Mouse (Mus musculus) ovary, postnatal 14 days (tissue): ENCODE measurements around the gene Gm45021.

ENCODE experiments used
- DNase-seq: peaks from one replicate; pipeline ENCODE4 v3.0.0; 2022; ENCODE audit warnings: low spot score

Gm45021 gene

DNA sequence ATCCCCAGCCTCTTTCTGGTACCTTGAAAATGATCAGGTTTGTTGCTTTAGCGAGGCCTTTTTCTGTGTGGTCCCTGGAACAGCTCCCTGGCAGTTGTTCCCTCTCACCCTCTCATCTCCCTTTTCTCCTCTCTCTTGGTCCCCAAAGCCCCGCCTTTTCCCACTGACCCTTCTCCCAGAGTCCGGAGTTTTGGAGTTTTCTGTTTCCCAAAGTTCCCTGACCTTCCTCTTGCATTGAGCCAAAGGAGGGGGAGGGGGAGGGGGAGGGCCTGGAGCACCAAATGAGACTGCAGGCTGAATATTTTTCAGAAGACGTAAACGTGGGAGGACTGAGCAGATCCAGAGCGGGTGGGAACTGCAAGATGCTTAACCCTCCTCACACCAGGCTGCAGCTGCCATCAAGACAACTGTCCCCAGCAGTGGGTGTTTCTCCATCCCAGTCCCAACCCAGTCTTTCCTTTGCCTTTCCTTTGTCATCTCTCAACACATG lies 16.8 kb upstream of the Gm45021 start, which contains the start of gene Rarres2:
Gene Rarres2 (minus strand): TSS at position 218 of the 490 bp plus-strand sequence.
- no peak for DNase-seq

DNA sequence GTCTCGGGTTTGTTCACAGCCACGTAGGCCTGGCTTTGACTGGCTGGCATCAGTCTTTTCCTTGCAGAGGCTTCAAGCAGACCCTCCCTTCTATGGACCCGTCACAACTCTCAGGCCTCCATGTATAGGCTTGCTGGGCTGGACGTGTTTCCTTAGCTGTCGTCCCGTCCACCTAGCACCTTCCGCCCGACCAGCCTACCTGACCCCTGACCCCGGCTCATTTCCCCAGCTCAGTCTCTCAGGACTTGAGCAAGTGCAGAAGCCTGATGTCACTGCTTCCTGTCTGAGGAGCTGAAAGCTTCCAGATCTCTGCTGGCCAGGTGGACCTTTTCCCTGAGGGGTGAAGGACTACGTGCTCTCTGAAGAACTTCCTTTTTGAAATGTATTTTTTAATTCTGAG lies 16.1 kb upstream of the Gm45021 start:
- DNase-seq = no peak

DNA sequence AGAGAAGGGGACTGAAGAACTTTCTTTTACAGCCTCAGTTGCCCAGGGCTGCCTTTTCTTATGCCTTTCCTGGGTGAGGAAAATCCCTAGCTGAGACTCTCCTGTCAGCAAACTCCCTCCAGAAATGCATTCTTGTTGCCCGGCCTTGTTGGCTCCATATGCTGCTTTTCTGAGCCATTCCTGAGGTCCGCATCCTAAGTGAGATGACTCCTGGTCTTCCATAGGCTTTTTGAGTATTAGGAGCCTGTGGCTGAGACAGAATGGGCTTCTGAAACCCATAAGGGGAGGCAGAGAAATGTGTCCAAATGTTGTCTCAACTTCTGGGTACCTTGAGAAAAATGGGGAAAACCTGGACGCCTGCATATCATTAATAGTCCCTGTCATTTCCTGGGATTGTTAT lies 15.4 kb upstream of the Gm45021 start:
- DNase-seq = no peak

DNA sequence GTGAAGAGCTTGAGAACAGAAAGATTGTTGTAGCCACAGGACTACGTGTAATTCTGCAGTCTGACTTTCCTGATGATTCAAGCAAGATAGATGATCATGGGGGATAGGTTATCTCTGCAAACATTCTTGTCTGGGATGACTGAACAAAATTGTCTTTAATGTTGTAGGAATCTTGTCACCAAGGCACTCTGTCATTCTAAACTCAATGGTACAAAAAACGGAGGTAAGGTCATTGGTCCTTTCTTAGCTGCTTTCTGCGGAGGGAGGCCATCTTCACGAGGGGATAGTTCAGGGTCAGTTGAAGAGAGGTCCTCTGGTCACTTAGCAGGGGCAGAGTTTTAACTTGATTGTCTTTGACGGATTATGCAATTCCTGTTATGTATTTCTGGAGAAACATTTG lies 10.7 kb upstream of the Gm45021 start:
- DNase-seq = no peak

DNA sequence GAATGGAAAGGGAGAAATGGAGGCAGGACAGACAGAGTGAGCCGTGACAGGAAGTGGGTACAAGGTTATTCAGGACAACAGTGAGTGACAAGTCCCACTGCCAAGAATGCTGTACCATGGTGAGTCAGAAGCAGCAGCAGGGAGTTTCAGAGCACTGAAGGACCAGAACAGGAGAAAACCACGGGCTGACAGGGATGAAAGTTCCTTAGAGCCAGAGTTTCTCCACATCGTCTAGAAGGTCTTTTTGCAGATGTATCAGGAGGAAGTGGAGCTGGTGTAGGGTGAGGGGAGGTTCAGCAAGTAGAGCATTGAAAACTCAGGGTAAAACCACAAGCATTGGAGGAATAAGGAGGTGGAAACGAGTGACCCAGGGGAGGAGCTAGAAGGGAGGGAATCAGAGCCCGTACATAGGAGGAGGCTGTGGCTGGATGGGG lies 10.2 kb upstream of the Gm45021 start:
- DNase-seq = no peak

DNA sequence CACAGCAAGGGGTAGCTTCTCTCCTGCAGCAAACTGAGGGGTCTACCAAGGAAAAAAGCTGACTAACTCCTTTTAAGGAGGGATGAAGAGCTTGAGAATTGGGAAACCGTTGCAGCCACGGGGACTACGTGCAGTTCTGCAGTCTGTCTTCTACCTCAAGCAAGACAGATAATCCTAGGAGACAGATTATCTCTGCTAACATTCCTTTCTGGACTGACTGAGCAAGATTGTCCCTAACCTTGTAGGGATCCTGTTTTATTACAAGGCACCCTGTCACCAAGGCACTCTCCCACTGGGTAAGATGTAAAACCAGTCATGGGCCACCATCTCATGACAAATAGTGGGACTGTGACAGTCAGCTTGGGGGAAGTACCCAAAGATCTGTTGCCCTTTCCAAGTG lies 8.2 kb upstream of the Gm45021 start:
- DNase-seq = no peak

DNA sequence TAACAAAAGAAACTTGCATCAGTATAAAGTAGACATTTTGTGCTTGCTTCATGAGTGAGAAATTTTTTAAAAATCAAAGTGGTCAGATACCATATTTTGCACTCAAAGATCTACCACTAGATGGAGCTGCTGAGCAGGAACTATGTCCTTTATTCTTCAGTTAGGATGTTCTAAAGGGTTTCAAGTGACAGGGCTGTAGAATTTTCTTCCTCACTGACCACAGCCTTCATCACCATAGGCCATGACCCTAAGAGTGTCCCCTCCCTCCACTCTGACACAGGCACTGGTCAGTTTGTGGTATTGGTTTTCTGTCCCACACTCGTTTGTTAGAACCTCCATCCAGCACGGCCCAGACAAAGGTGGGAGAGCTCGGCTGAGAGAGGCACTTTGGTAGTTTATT lies 7.4 kb upstream of the Gm45021 start:
- peak; percentile 33 for DNase-seq

DNA sequence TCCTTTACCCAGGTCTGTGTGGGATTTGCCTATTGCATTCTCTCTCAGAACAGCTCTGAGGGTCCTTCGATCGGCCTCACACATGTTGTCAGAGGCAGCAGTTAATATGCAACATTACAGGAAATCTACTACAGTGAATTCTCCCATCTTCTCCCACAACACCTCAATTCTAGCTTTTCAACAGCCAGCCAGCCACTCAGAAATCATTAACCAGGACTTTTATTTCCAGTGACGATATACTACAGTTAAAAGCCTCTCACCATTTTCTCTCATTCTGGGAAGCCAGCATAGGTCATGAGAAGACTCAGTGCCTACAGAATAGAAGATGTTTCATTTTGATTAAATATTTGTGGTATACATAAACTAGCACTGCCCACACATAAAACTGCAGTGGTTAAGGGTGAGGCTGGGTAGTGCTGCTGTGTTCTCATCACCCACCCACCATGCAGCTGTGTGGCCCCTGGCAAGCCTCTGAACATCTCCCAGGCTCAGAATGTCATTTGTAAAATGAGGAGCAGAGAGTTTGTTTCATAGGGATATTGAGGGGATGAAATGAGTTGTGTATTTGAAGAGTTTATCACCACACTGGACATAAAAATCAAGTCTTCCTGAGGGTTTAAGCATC lies 1.9 kb downstream of the Gm45021 start:
- no peak for DNase-seq

DNA sequence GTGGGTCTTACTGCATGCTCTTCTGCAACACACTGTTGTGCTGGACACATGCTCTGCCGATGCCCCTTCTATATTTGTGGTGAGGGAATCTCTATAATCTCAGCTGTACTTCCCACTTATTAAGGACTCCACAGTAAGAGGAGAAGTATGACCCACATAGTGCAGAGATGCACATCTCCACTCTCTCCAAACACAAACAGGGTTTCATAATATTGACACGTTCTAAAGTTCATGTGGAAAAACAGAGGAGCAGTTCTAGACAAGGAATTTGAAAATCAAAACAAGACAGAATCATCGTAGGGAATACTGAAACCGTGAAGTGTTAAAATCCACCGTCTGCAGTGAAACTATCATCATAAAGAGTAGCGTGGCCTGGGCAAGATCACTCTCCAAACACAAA lies 2.5 kb downstream of the Gm45021 start:
- DNase-seq = no peak

DNA sequence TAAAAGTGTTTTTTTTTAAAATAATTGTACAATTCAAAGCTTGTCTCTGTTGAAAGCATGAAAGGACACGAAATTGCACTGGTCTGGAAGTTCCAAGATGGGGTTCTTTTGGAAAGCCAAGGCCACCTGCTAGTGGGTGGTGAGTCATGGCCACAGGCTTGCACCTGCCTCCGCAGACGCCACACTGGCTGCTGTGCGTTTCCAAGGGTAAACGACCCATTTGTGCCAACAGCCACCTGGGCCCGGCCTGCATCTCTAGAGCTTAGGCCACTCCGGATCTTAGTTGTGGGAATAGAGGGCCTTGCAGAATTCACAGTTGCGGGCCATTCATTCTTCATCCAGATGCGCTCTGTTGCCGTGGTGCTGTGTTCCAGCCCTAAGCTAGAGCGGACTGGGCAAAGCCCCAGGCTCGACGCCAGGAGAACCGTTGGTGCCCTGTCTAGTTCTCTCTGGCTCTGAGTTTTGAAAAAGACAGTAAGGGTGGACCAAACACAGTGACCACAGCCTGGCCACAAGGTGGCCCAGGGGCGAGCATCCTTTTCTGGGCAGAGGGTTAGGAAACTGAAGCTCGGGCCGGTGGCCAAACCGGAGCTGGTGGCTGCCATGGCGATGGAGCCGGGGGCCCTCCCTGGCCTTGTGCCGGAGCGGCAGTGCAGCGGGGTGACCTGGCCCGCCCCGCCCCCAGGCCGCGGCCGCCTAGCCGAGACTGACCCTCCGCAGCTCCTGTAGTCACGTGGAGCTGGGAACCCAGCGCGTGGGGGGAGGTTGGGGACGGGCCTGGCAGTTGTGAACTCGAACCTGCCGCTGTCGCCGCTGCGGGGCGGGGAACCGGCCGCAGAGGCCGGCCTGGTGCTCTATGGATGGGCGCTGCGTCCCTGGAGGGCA lies 4.0 kb downstream of the Gm45021 start, which contains the start of the genes Repin1 and Gm44965:
Gene Repin1 (plus strand): TSS at position 726 of the 885 bp plus-strand sequence.
Gene Gm44965 (plus strand): TSS at position 784 of the 885 bp plus-strand sequence.
- DNase-seq = peak; percentile 95

DNA sequence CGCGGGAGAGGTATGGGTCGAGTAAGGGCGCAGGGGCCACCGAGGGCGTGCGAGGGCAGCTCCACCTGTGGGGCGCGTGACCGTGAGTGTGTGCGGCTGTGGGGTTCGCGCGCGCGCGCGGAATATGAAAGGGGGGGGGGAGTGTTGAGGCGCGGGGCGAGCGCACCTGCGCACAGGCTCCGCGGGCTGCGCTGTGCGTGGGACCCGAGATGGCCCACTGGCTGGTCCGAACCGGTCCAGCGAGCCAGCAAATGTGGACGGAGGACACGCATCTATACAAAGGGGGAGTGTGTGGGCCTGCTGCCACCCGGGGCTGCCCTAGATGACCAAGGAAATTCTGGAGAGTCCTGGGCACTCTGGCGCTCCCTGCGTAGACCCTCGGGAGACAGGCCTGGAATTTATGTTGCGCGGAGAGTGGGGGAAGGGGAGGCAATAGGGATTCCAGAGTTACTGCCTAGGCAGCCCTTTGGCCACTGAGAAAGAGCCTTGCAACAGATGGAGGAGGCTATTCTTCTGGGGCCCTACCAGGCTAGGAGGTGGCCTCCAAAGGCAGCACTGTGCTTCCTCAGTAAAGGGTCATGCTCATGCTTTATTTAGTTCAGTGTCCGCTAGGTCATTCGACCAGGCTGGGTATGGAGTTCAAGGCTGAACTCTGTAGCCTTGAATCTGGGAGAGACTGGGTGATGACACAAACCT lies 4.8 kb downstream of the Gm45021 start:
- peak; percentile 28 for DNase-seq

DNA sequence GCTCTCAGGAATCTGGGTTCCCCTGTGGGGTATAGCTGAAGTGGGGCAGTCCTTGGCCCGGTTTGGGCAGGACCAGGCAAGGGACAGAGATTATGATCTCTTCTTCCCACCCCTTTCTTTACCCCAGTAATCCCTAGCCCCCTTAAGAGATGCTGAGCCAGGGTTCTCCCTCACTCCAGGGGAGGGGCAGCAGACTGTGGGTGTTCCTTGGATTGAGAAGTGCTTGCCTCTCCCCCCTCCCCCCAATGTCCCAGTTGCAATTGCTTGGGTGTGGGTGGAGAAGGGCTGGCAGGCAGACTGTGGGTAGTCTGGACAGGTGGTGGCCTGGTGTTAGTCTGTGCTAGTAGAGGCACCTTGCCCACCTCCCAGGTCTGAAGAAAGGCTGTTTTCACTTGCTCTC lies 5.9 kb downstream of the Gm45021 start:
- DNase-seq = no peak

DNA sequence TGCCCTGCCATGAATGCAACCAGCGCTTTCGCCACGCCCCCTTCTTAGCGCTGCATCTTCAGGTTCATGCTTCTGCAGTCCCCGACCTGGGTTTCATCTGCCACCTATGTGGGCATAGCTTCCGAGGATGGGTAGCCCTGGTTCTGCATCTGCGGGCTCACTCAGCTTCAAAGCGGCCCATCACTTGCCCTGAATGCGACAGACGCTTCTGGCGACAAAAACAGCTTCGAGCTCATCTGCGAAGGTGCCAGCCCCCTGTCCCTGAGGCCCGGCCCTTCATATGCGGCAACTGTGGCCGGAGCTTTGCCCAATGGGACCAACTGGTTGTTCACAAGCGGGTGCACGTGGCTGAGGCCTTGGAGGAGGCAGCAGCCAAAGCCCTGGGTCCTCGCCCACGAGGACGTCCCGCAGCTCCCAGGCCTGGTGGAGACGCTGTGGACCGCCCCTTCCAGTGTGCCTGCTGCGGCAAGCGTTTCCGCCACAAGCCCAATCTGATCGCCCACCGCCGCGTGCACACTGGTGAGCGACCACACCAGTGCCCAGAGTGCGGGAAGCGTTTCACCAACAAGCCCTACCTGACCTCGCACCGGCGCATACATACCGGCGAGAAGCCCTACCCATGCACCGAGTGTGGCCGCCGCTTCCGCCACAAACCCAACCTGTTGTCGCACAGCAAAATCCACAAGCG lies 7.3 kb downstream of the Gm45021 start:
- DNase-seq = no peak

DNA sequence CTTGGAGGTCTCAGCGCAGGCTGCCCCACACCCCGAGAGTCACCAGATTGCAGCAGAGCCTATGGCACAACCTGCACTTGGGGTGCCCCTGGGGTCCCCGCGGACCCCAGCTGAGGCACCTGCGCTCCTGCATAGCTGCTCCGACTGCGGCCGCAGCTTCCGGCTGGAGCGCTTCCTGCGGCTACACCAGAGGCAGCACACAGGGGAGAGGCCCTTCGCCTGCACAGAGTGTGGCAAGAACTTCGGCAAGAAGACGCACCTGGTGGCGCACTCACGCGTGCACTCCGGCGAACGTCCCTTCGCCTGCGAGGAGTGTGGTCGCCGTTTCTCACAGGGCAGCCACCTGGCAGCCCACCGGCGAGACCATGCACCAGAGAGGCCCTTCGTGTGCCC lies 7.8 kb downstream of the Gm45021 start:
- no peak for DNase-seq

DNA sequence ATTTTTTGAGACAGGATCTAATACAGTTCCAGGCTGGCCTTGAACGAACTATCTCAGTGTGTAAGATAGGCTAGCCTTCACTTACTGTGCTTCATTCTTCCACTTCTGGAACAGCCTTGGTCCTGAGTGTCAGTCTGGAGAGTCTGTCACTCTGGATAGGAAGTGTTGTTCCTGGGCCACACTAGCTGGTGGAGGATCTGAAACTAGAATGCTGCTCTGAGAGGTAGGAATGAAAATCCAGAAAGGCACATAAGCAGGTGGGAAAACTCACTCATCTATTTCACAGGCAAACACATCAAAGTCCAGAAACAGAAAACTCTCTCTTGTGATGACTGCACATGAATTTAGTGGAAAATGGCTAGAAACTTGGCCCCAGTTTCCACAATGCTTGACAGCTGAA lies 11.2 kb downstream of the Gm45021 start:
- no peak for DNase-seq

DNA sequence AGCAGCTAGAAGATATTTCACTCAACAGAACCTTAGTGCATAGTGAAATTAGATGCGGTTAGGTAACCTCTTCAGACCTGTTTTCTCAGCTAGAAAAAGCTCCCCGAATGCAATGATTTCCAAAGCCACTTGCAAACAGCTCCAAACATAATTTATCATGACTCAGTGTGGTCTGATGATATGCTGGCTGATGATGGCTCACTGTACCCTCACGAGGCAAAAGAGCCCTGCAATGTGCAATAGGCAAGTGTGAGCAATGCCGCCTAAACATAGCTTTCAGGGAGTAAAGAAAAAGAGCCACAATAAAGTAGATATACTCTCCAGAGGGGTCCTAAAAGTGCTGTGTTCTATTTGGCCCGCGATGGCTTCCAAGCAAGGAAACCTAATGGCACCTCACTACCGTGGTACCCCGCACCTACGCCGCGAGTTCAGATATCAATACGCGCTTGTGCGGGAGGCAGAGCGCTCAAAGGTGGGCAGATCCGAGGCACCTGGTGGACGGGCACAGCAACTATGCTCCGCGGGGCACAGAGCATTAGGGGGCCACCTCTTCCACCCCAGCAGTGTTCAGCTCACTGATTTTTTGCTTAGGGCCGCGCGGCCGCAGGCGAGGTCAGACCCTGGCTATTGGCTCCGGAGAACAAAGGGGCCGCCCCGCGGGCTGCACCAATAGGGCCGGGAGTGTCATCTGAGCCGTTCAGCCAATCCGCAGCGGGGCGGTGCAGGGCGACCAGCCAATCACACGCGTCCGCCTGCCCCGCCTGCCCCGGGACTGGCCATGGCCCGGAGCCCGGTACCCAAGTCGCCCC lies 12.1 kb downstream of the Gm45021 start, which contains the start of gene Zfp775:
Gene Zfp775 (plus strand): TSS at position 793 of the 809 bp plus-strand sequence.
- DNase-seq = peak; percentile 96

DNA sequence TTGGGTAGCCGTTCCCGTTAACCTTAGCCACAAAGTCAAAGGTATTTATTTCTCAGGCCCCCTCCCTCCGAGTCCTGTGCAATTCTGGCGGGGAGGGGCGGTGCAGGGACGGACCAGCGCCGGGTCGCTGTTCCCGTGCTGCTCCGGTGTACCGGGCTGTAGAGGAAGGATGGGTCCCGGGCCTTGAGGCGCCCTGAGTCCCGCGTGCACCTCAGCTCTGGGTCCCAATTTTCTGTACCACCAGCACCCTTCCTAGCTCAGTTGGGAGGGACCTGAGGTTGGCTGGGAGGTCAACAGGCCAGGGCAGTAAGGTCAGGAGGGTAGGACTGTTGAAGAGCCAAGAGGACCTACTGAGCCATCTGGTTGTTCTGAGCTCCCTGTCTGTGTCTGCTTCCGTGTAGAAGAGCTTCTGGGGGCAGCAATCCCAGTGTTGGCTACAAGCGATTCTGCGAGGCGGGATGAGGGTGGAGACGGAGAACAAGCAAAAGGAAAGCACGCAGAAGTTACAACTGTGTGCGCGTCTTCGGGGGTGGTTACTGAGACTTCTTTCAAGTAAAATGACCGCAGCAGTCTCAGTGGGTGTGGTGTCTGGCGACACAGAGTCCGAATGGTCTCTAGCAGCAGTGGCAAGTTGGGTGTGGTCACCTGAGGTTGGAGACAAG lies 12.8 kb downstream of the Gm45021 start:
- DNase-seq = no peak

DNA sequence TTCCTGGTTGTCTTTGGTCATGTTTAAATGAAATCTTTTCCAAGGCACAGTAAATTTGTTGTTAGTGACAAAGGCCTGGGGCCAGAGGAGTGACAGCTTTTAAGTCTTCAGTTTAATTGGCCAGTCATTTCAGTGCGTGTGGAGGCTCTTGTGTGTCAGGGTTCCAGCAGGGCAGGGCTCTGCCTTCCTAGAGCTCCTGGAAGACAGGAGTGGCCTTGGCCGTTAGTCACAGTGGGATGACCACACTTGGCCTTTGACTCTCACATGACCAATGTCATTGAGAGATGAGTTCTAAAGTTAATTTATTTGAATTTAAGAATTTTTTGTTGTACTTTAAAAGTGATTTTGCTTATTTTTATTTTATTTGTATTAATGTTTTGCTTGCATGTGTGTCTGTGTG lies 18.7 kb downstream of the Gm45021 start:
- no peak for DNase-seq

DNA sequence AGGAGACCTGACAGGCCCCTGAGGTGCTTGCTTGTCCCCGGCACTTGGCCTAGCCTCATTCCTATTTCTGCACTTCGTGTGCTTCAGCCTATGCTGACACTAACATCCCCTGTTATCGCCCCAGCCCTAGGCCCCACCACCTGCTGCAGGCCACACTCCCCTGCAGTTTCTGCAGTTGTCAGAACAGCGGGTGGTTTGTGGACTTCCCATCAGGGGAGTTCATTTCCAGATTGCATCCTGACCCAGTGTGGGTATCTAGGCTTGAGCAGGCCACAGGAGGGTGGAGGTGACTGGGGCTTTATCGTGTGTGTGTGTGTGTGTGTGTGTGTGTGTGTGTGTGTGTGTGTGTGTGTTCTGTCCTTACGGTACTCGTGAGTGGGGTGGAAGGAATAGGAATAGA lies 20.1 kb downstream of the Gm45021 start:
- no peak for DNase-seq

DNA sequence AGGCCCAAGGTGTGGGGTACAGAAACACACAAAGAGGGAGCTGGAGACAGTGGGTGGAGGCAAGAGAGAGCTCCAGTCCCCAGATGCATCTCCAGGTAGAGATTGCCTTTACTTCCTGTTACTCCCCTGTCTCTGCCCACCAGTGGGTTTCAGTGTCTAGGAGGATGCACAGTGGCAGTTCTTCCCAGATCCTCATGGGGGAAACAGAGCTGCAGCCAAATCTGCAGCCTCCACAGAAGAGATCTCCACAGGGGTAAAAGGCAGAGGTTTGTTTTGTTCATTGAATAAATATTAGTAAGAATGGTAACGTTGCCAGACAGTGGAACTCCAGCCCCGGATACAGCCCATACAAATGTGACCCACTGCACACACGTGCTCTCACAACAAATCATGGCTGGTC lies 21.2 kb downstream of the Gm45021 start:
- DNase-seq = no peak
